13 mouse cellular contexts compared by ENCODE assay signal in genomic region chr7:133171403-133172032, GRCm38 (mm10). TPM values are rescaled to one million over a fixed set of nuclear protein-coding genes. Genes with fewer than 3 reads are reported as not detected.
A peak's percentile ranks its signal among the peaks of the same experiment; 100 is the strongest.
DNase-seq lines count a peak whose midpoint lies in the region; ATAC-seq lines count a peak whose summit lies in the region.
"Had no signal": no experiment of that assay in that cellular context is flagged by ENCODE, and none has a peak within 500 bp of the region (broad histone marks: within the 10 kb centered on the region; RNA-seq: fewer than 3 reads in every experiment).

No protein-coding gene starts in this region.

- no peak overlapping the region for H3K4me2 ChIP-seq in embryonic facial prominence, embryonic 13.5 days

- H3K9ac ChIP-seq in embryonic facial prominence, embryonic 13.5 days: no peak overlapping the region
- H3K9ac ChIP-seq: liver, embryonic 14.5 days had no signal

- no peak overlapping the region for H3K4me3 ChIP-seq in embryonic facial prominence, embryonic 13.5 days
- H3K4me3 ChIP-seq in embryonic facial prominence, embryonic 10.5 days: no peak overlapping the region
- H3K4me3 ChIP-seq: left cerebral cortex, adult 2 months; megakaryocyte, embryonic 14.5 days; myocyte had no signal

- no peaks in the 10 kb centered on the region for H3K36me3 ChIP-seq in embryonic facial prominence, embryonic 13.5 days
- no peaks in the 10 kb centered on the region for H3K36me3 ChIP-seq in embryonic facial prominence, embryonic 10.5 days (replicated peaks)

- no peak for DNase-seq in embryonic facial prominence, embryonic 10.5 days (ENCODE audit: low spot score)
- DNase-seq in kidney, postnatal 14 days: peak; percentile 43
- DNase-seq in kidney, adult 18-20 months: no peak
- DNase-seq in NIH3T3 (ENCODE audit: low read depth): peak; percentile 22
- peak; percentile 38 to 47 for DNase-seq in heart, postnatal 36 days
- DNase-seq in layer of hippocampus, adult 18-20 months (ENCODE audit: low spot score in 2 of 2): no peak
- DNase-seq in spleen, adult 12 weeks (ENCODE audit: low spot score): no peak

- H3K9me3 ChIP-seq in embryonic facial prominence, embryonic 13.5 days: no peaks in the 10 kb centered on the region
- H3K9me3 ChIP-seq in embryonic facial prominence, embryonic 10.5 days: no peaks in the 10 kb centered on the region

- H3K27ac ChIP-seq in embryonic facial prominence, embryonic 13.5 days: peak overlapping the region; percentile 39; the same call in 1 of the 2 replicates
- H3K27ac ChIP-seq in embryonic facial prominence, embryonic 10.5 days (replicated peaks): no peak overlapping the region
- H3K27ac ChIP-seq: left cerebral cortex, adult 2 months; liver, embryonic 14.5 days had no signal

- H3K4me1 ChIP-seq in embryonic facial prominence, embryonic 13.5 days: peaks cover 14% of the 10 kb centered on the region
- 0 out of 2 replicates have a peak, but pooled peaks cover 1% of the 10 kb centered on the region for H3K4me1 ChIP-seq in embryonic facial prominence, embryonic 10.5 days

- no peak for ATAC-seq in embryonic facial prominence, embryonic 13.5 days (ENCODE audit: insufficient number of reproducible peaks, insufficient read depth, low FRiP score, low TSS enrichment, low read depth)

- WGBS in embryonic facial prominence, embryonic 13.5 days: 64% methylated on average over 4 of the region's 4 CpGs
- 82% methylated on average over 4 of the region's 4 CpGs for WGBS in embryonic facial prominence, embryonic 10.5 days

- intact Hi-C loops in heart, postnatal 36 days (cut with DNase I): no loop called here

- no peaks in the 10 kb centered on the region for H3K27me3 ChIP-seq in embryonic facial prominence, embryonic 13.5 days
- no peaks in the 10 kb centered on the region for H3K27me3 ChIP-seq in embryonic facial prominence, embryonic 10.5 days (replicated peaks; ENCODE audit: low read depth, poor library complexity, severe bottlenecking)

RNA-seq across cellular contexts. Expression of gene Ctbp2, which starts 47.4 kb away (rescaled TPM):
- polyA plus RNA-seq in embryonic facial prominence, embryonic 13.5 days (2015; fragmentation: Nextera tagmentation; extraction: Ambion mirVana): 93.4 and 107 TPM in 2 replicates
- polyA plus RNA-seq in embryonic facial prominence, embryonic 10.5 days (2016; fragmentation: Nextera tagmentation; extraction: Ambion mirVana): 117 and 121 TPM in 2 replicates
- 10 to 100 TPM; 23.8 to 28.6 TPM for total RNA-seq in heart, postnatal 36 days (2021)
- total RNA-seq in layer of hippocampus, adult 18-20 months (2021): 10 to 100 TPM; 55.5 to 61.8 TPM

RNA-seq across cellular contexts. Expression of gene Fgfr2, which starts 48.4 kb away (rescaled TPM):
- 174 and 195 TPM in 2 replicates for polyA plus RNA-seq in embryonic facial prominence, embryonic 13.5 days (2015; fragmentation: Nextera tagmentation; extraction: Ambion mirVana)
- 74.3 and 77.5 TPM in 2 replicates for polyA plus RNA-seq in embryonic facial prominence, embryonic 10.5 days (2016; fragmentation: Nextera tagmentation; extraction: Ambion mirVana)
- 1 to 10 TPM; 1.5 to 1.7 TPM for total RNA-seq in heart, postnatal 36 days (2021)
- total RNA-seq in layer of hippocampus, adult 18-20 months (2021): 10 to 100 TPM; 56.7 to 61.5 TPM
- total RNA-seq: common myeloid progenitor, adult 5-6 weeks had no signal

Comparison
In these comparisons a context has a peak if more than half of its experiments do, and no peak if none do; other contexts are left out.
1. DNase-seq: peak in kidney, postnatal 14 days (single experiment), NIH3T3 (single experiment) and heart, postnatal 36 days (2 of 2); none in embryonic facial prominence, embryonic 10.5 days (single experiment), kidney, adult 18-20 months (single experiment), layer of hippocampus, adult 18-20 months (0 of 2) and spleen, adult 12 weeks (single experiment).
2. RNA of gene Fgfr2, which starts 48.4 kb away (total RNA-seq): 56.7 to 61.5 TPM in layer of hippocampus, adult 18-20 months; 1.5 to 1.7 TPM in heart, postnatal 36 days; every median in the first group is over 10 times any median in the second.